Mouse (Mus musculus): ENCODE data around the gene Slc25a25. TPM values are rescaled to one million over a fixed set of nuclear protein-coding genes. Genes with fewer than 3 reads are reported as not detected.

The Slc25a25 gene
- polyA plus RNA-seq (2015; fragmentation: Illumina TruSeq; extraction: RNeasy Lipid Tissue Mini Kit (QIAGEN cat#74804); ENCODE audit: low read depth, low replicate concordance), result 57.6 TPM

GRCm38 (mm10) chr2:32450881-32451844, at the start of gene Slc25a25:
Gene Slc25a25, minus strand, starts transcription at chr2:32451445.

DNA sequence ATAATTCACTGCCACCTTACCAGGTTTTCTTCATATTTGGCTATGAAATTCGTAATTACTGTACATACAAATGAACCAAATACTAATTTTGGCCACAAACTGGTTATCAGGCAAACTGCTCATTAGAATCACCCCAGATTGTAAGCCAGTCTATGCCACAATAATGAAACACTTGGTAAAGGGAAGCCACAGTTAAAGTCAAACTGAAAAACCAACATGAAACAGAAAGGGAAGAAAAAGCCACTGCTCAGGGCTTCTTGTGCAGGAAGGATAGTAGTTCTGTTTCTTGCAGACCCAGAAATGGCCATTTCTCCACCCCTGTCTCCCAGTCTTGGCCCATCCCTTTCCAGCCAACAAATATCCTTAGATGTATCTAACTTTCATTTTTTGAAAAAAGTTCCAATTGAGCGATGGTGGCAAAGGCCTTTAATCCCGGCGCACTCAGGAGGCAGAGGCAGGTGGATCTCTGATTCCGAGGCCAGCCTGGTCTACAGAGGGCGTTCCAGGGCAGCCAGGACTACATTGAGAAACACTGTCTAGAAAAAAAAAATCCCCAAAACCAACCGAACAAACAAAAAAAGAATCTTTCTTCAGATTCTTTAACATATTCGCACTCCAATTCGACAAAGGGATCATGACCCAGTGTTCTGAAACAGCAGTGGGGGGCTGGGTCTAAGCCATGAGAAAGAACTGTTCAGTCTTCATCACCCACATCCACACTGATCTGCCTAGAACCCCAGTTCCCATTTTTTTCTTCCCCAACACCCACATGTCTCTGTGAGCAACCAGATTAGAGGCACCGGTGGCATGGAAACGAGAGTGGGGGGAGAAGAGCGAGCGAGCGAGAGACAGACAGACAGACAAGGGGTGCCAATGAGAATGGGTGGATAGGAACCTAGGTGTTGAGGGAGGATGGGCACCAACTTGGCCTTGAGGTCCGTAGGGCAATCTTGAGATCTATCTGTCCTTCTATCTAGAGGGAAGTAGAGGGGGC, 1.2 kb downstream of the Slc25a25 start, which contains the start of gene Naif1:
Gene Naif1, plus strand, starts transcription at position 697 of the 994 bp plus-strand sequence.

GRCm38 (mm10) chr2:32395484-32395945, 55.7 kb downstream of the Slc25a25 start, which contains the start of gene Ptges2:
Gene Ptges2, plus strand, starts transcription at chr2:32395896.

GRCm38 (mm10) chr2:32387706-32388490, 63.3 kb downstream of the Slc25a25 start, which contains the start of gene Lcn2:
Gene Lcn2, minus strand, starts transcription at chr2:32388252.

GRCm38 (mm10) chr2:32381775-32382223, 69.4 kb downstream of the Slc25a25 start, which contains the start of gene 1110008P14Rik:
Gene 1110008P14Rik, minus strand, starts transcription at chr2:32381938.

Other genes with a start within 250 kb of the Slc25a25 start
- gene Pomt1, start 214.9 kb downstream of the Slc25a25 start, polyA plus RNA-seq (2015; fragmentation: Illumina TruSeq; extraction: RNeasy Lipid Tissue Mini Kit (QIAGEN cat#74804); ENCODE audit: low read depth, low replicate concordance), result 12.8 TPM
- gene Uck1, start 191.3 kb downstream of the Slc25a25 start, polyA plus RNA-seq (2015; fragmentation: Illumina TruSeq; extraction: RNeasy Lipid Tissue Mini Kit (QIAGEN cat#74804); ENCODE audit: low read depth, low replicate concordance), result 60.4 TPM
- 61.7 TPM for gene Golga2, start 164.1 kb downstream of the Slc25a25 start, polyA plus RNA-seq (2015; fragmentation: Illumina TruSeq; extraction: RNeasy Lipid Tissue Mini Kit (QIAGEN cat#74804); ENCODE audit: low read depth, low replicate concordance)
- 488 TPM for gene Swi5, start 163.4 kb downstream of the Slc25a25 start, polyA plus RNA-seq (2015; fragmentation: Illumina TruSeq; extraction: RNeasy Lipid Tissue Mini Kit (QIAGEN cat#74804); ENCODE audit: low read depth, low replicate concordance)
- 59.5 TPM for gene Ciz1, start 99.1 kb downstream of the Slc25a25 start, polyA plus RNA-seq (2015; fragmentation: Illumina TruSeq; extraction: RNeasy Lipid Tissue Mini Kit (QIAGEN cat#74804); ENCODE audit: low read depth, low replicate concordance)
- gene Dnm1, start 98.1 kb downstream of the Slc25a25 start, polyA plus RNA-seq (2015; fragmentation: Illumina TruSeq; extraction: RNeasy Lipid Tissue Mini Kit (QIAGEN cat#74804); ENCODE audit: low read depth, low replicate concordance), result 752 TPM
- 442 TPM for gene 1110008P14Rik, start 69.5 kb downstream of the Slc25a25 start, polyA plus RNA-seq (2015; fragmentation: Illumina TruSeq; extraction: RNeasy Lipid Tissue Mini Kit (QIAGEN cat#74804); ENCODE audit: low read depth, low replicate concordance)
- 1.5 TPM for gene Lcn2, start 63.2 kb downstream of the Slc25a25 start, polyA plus RNA-seq (2015; fragmentation: Illumina TruSeq; extraction: RNeasy Lipid Tissue Mini Kit (QIAGEN cat#74804); ENCODE audit: low read depth, low replicate concordance)
- 60.8 TPM for gene Ptges2, start 55.5 kb downstream of the Slc25a25 start, polyA plus RNA-seq (2015; fragmentation: Illumina TruSeq; extraction: RNeasy Lipid Tissue Mini Kit (QIAGEN cat#74804); ENCODE audit: low read depth, low replicate concordance)
- gene Naif1, start 988 bp downstream of the Slc25a25 start, polyA plus RNA-seq (2015; fragmentation: Illumina TruSeq; extraction: RNeasy Lipid Tissue Mini Kit (QIAGEN cat#74804); ENCODE audit: low read depth, low replicate concordance), result 2.4 TPM
- 45.6 TPM for gene Fam102a, start 83.9 kb upstream of the Slc25a25 start, polyA plus RNA-seq (2015; fragmentation: Illumina TruSeq; extraction: RNeasy Lipid Tissue Mini Kit (QIAGEN cat#74804); ENCODE audit: low read depth, low replicate concordance)
- 99.3 TPM for gene Dpm2, start 119.4 kb upstream of the Slc25a25 start, polyA plus RNA-seq (2015; fragmentation: Illumina TruSeq; extraction: RNeasy Lipid Tissue Mini Kit (QIAGEN cat#74804); ENCODE audit: low read depth, low replicate concordance)
- 10.5 TPM for gene Pip5kl1, start 123.4 kb upstream of the Slc25a25 start, polyA plus RNA-seq (2015; fragmentation: Illumina TruSeq; extraction: RNeasy Lipid Tissue Mini Kit (QIAGEN cat#74804); ENCODE audit: low read depth, low replicate concordance)
- 0.71 TPM for gene 9430097D07Rik, start 124.2 kb upstream of the Slc25a25 start, polyA plus RNA-seq (2015; fragmentation: Illumina TruSeq; extraction: RNeasy Lipid Tissue Mini Kit (QIAGEN cat#74804); ENCODE audit: low read depth, low replicate concordance)
- 30.5 TPM for gene St6galnac4, start 135.7 kb upstream of the Slc25a25 start, polyA plus RNA-seq (2015; fragmentation: Illumina TruSeq; extraction: RNeasy Lipid Tissue Mini Kit (QIAGEN cat#74804); ENCODE audit: low read depth, low replicate concordance)
- 122 TPM for gene St6galnac6, start 148.3 kb upstream of the Slc25a25 start, polyA plus RNA-seq (2015; fragmentation: Illumina TruSeq; extraction: RNeasy Lipid Tissue Mini Kit (QIAGEN cat#74804); ENCODE audit: low read depth, low replicate concordance)
- gene Ak1, start 170.3 kb upstream of the Slc25a25 start, polyA plus RNA-seq (2015; fragmentation: Illumina TruSeq; extraction: RNeasy Lipid Tissue Mini Kit (QIAGEN cat#74804); ENCODE audit: low read depth, low replicate concordance), result 123 TPM
- 20.2 TPM for gene Eng, start 195.2 kb upstream of the Slc25a25 start, polyA plus RNA-seq (2015; fragmentation: Illumina TruSeq; extraction: RNeasy Lipid Tissue Mini Kit (QIAGEN cat#74804); ENCODE audit: low read depth, low replicate concordance)

Data from brain, adult 10 weeks (tissue).